Mouse (Mus musculus) heart, embryonic 13.5 days (tissue): ENCODE results near the gene Myh3. TPM values are rescaled to one million over a fixed set of nuclear protein-coding genes. Genes with fewer than 3 reads are reported as not detected.

Experiments
- ATAC-seq: fragments of 200-750 bp; cut with Nextera tagmentation; 2 replicates; pipeline ENCODE4 v1.8.0; 2017; ENCODE audit warnings: moderate TSS enrichment; ENCODE audit not compliant: insufficient number of reproducible peaks, low FRiP score, low TSS enrichment; ENCODE audit errors: extremely low read depth
- H3K27ac ChIP-seq: fragments of 300-500 bp; sonication (generic); replicated peaks from 2 replicates; pipeline ENCODE4 v1.5.1; 2015; ENCODE audit warnings: moderate library complexity, mild to moderate bottlenecking, inconsistent platforms
- H3K27me3 ChIP-seq: fragments of 300-500 bp; sonication (generic); replicated peaks from 2 replicates; pipeline ENCODE4 v1.6.1; 2015; ENCODE audit warnings: mild to moderate bottlenecking, inconsistent platforms
- H3K36me3 ChIP-seq: fragments of 300-500 bp; sonication (generic); 2 replicates; pipeline ENCODE4 v1.6.1; 2015; ENCODE audit warnings: mild to moderate bottlenecking, inconsistent platforms
- H3K4me1 ChIP-seq: fragments of 300-500 bp; sonication (generic); 2 replicates; pipeline ENCODE4 v1.6.1; 2015; ENCODE audit warnings: inconsistent platforms
- H3K4me2 ChIP-seq: fragments of 300-500 bp; sonication (generic); 2 replicates; pipeline ENCODE4 v1.6.1; 2015; ENCODE audit warnings: inconsistent platforms, mild to moderate bottlenecking, moderate library complexity
- H3K4me3 ChIP-seq: fragments of 300-500 bp; sonication (generic); 2 replicates; pipeline ENCODE4 v1.5.1; 2015; ENCODE audit warnings: moderate library complexity, mild to moderate bottlenecking, inconsistent platforms
- H3K9ac ChIP-seq: fragments of 300-500 bp; sonication (generic); 2 replicates; pipeline ENCODE4 v1.6.1; 2015; ENCODE audit warnings: inconsistent platforms, mild to moderate bottlenecking, moderate library complexity
- H3K9me3 ChIP-seq: fragments of 300-500 bp; sonication (generic); 2 replicates; pipeline ENCODE4 v1.6.1; 2016; ENCODE audit warnings: inconsistent platforms
- WGBS: fragments of 180-500 bp; shearing (Covaris S2); methylation state at CpG from one replicate; pipeline ENCODE4 v1.1.7; 2015; ENCODE audit warnings: mixed read lengths; 5-methylcytosine and 5-hydroxymethylcytosine counted together
- polyA plus RNA-seq: library from polyadenylated mRNA; unstranded; fragments of >200 nt; fragmentation: Nextera tagmentation; extraction: Ambion mirVana; gene quantifications from 2 replicates; pipeline ENCODE4 v1.2.1, GENCODE M21; 2015

The Myh3 gene
- polyA plus RNA-seq, 1 experiment from 2014 or later: 0.75 TPM

- Histone ChIP-seq H3K4me2 (no peak overlapping the region), H3K4me1 (peaks cover 18% of the 10 kb centered on the region), H3K27me3 (peaks cover 29% of the 10 kb centered on the region), H3K36me3 (no peaks in the 10 kb centered on the region), H3K4me3 (no peak overlapping the region), H3K9ac (no peak overlapping the region), H3K9me3 (no peaks in the 10 kb centered on the region), H3K27ac (no peak overlapping the region)
- 35% methylated on average over 3 of the region's 3 CpGs for WGBS
- ATAC-seq: no peak
These were observed 665 bp upstream of the Myh3 start for GRCm38 (mm10) chr11:67077435-67077834.

GRCm38 (mm10) chr11:67078888-67079287, 788 bp downstream of the Myh3 start:
- 83% methylated on average over 6 of the region's 6 CpGs for WGBS
- peaks cover 13% of the 10 kb centered on the region for H3K4me1 ChIP-seq
- no peaks in the 10 kb centered on the region for H3K9me3 ChIP-seq
- H3K36me3 ChIP-seq: no peaks in the 10 kb centered on the region
- no peak overlapping the region for H3K4me3 ChIP-seq
- H3K27ac ChIP-seq: no peak overlapping the region
- no peak overlapping the region for H3K9ac ChIP-seq
- no peak for ATAC-seq
- H3K27me3 ChIP-seq: peaks cover 34% of the 10 kb centered on the region
- H3K4me2 ChIP-seq: no peak overlapping the region

GRCm38 (mm10) chr11:67079740-67080139, 1.6 kb downstream of the Myh3 start:
- no peak overlapping the region for H3K27ac ChIP-seq
- H3K9me3 ChIP-seq: no peaks in the 10 kb centered on the region
- no peak overlapping the region for H3K4me3 ChIP-seq
- no peaks in the 10 kb centered on the region for H3K36me3 ChIP-seq
- H3K4me1 ChIP-seq: peaks cover 13% of the 10 kb centered on the region
- 71% methylated on average over 11 of the region's 11 CpGs for WGBS
- no peak overlapping the region for H3K4me2 ChIP-seq
- ATAC-seq: no peak
- peaks cover 43% of the 10 kb centered on the region for H3K27me3 ChIP-seq
- H3K9ac ChIP-seq: no peak overlapping the region

GRCm38 (mm10) chr11:67080168-67080567, 2.1 kb downstream of the Myh3 start:
- Histone ChIP-seq H3K4me1 (peaks cover 13% of the 10 kb centered on the region), H3K9me3 (no peaks in the 10 kb centered on the region), H3K27me3 (peaks cover 47% of the 10 kb centered on the region), H3K36me3 (no peaks in the 10 kb centered on the region), H3K27ac (no peak overlapping the region), H3K4me3 (no peak overlapping the region), H3K9ac (no peak overlapping the region), H3K4me2 (no peak overlapping the region)
- no peak for ATAC-seq
- WGBS: 5% methylated on average over 3 of the region's 3 CpGs

GRCm38 (mm10) chr11:67081125-67081649, 3.1 kb downstream of the Myh3 start:
- Histone ChIP-seq H3K27ac (no peak overlapping the region), H3K9ac (no peak overlapping the region), H3K4me2 (peak overlapping the region; percentile 37), H3K36me3 (no peaks in the 10 kb centered on the region), H3K4me3 (no peak overlapping the region; the same call in 1 of the 2 replicates), H3K27me3 (peaks cover 51% of the 10 kb centered on the region), H3K4me1 (peaks cover 13% of the 10 kb centered on the region), H3K9me3 (no peaks in the 10 kb centered on the region)
- ATAC-seq: peak; percentile 45
- WGBS: 4% methylated on average over 11 of the region's 11 CpGs

- H3K27ac ChIP-seq: no peak overlapping the region
- H3K9me3 ChIP-seq: no peaks in the 10 kb centered on the region
- peaks cover 59% of the 10 kb centered on the region for H3K27me3 ChIP-seq
- H3K4me2 ChIP-seq: no peak overlapping the region
- no peak overlapping the region for H3K4me3 ChIP-seq
- ATAC-seq: no peak
- H3K9ac ChIP-seq: no peak overlapping the region
- H3K4me1 ChIP-seq: peaks cover 13% of the 10 kb centered on the region
- no peaks in the 10 kb centered on the region for H3K36me3 ChIP-seq
- WGBS: 70% methylated on average over 7 of the region's 7 CpGs
These were observed 4.1 kb downstream of the Myh3 start for GRCm38 (mm10) chr11:67082188-67082587.

GRCm38 (mm10) chr11:67082793-67083192, 4.7 kb downstream of the Myh3 start:
- no peaks in the 10 kb centered on the region for H3K9me3 ChIP-seq
- H3K4me3 ChIP-seq: no peak overlapping the region
- no peak for ATAC-seq
- peaks cover 13% of the 10 kb centered on the region for H3K4me1 ChIP-seq
- no peaks in the 10 kb centered on the region for H3K36me3 ChIP-seq
- H3K9ac ChIP-seq: no peak overlapping the region
- no peak overlapping the region for H3K4me2 ChIP-seq
- 71% methylated on average over 13 of the region's 13 CpGs for WGBS
- peaks cover 65% of the 10 kb centered on the region for H3K27me3 ChIP-seq
- no peak overlapping the region for H3K27ac ChIP-seq

GRCm38 (mm10) chr11:67083239-67083638, 5.1 kb downstream of the Myh3 start:
- Histone ChIP-seq H3K27ac (no peak overlapping the region), H3K27me3 (peaks cover 66% of the 10 kb centered on the region), H3K36me3 (no peaks in the 10 kb centered on the region), H3K9me3 (no peaks in the 10 kb centered on the region), H3K9ac (no peak overlapping the region), H3K4me1 (peaks cover 13% of the 10 kb centered on the region), H3K4me2 (no peak overlapping the region), H3K4me3 (no peak overlapping the region)
- 62% methylated on average over 6 of the region's 6 CpGs for WGBS
- no peak for ATAC-seq

- H3K36me3 ChIP-seq: no peaks in the 10 kb centered on the region
- no peak overlapping the region for H3K4me2 ChIP-seq
- 36% methylated on average over 32 of the region's 32 CpGs for WGBS
- no peak overlapping the region for H3K9ac ChIP-seq
- H3K9me3 ChIP-seq: no peaks in the 10 kb centered on the region
- no peak for ATAC-seq
- H3K4me1 ChIP-seq: peaks cover 13% of the 10 kb centered on the region
- H3K27me3 ChIP-seq: peaks cover 69% of the 10 kb centered on the region
- H3K27ac ChIP-seq: no peak overlapping the region
- H3K4me3 ChIP-seq: no peak overlapping the region
These were observed 5.7 kb downstream of the Myh3 start for GRCm38 (mm10) chr11:67083712-67084340.

- H3K4me3 ChIP-seq: no peak overlapping the region
- WGBS: 4% methylated on average over 6 of the region's 6 CpGs
- no peaks in the 10 kb centered on the region for H3K9me3 ChIP-seq
- H3K4me1 ChIP-seq: peaks cover 10% of the 10 kb centered on the region
- H3K4me2 ChIP-seq: no peak overlapping the region
- ATAC-seq: no peak
- H3K36me3 ChIP-seq: no peaks in the 10 kb centered on the region
- H3K27me3 ChIP-seq: peaks cover 71% of the 10 kb centered on the region
- H3K27ac ChIP-seq: no peak overlapping the region
- H3K9ac ChIP-seq: no peak overlapping the region
These were observed 7.4 kb downstream of the Myh3 start for GRCm38 (mm10) chr11:67085489-67085888.

- Histone ChIP-seq H3K27me3 (peaks cover 71% of the 10 kb centered on the region), H3K4me2 (no peak overlapping the region), H3K4me3 (no peak overlapping the region), H3K4me1 (peaks cover 1% of the 10 kb centered on the region; the same call in 1 of the 2 replicates), H3K9ac (no peak overlapping the region), H3K9me3 (no peaks in the 10 kb centered on the region), H3K27ac (no peak overlapping the region), H3K36me3 (no peaks in the 10 kb centered on the region)
- WGBS: 50% methylated on average over 9 of the region's 9 CpGs
- no peak for ATAC-seq
These were observed 8.5 kb downstream of the Myh3 start for GRCm38 (mm10) chr11:67086467-67087164.

GRCm38 (mm10) chr11:67087225-67087624, 9.1 kb downstream of the Myh3 start:
- Histone ChIP-seq H3K27ac (no peak overlapping the region), H3K9me3 (no peaks in the 10 kb centered on the region), H3K4me3 (no peak overlapping the region), H3K4me1 (no peaks in the 10 kb centered on the region), H3K27me3 (peaks cover 73% of the 10 kb centered on the region), H3K4me2 (no peak overlapping the region), H3K9ac (no peak overlapping the region), H3K36me3 (no peaks in the 10 kb centered on the region)
- WGBS: 80% methylated on average over 12 of the region's 12 CpGs
- ATAC-seq: no peak
